Mouse (Mus musculus) small intestine, adult 2 months (tissue): Measurements from ENCODE around the gene Sesn2. TPM values are rescaled to one million over a fixed set of nuclear protein-coding genes. Genes with fewer than 3 reads are reported as not detected.

ENCODE experiments used
- H3K27ac ChIP-seq: fragments of 200-500 bp; 2 replicates; pipeline ENCODE4 v1.5.1; 2012; ENCODE audit warnings: low read depth, low read length, control low read depth, inconsistent platforms; ENCODE audit not compliant: insufficient read depth
- H3K27me3 ChIP-seq: fragments of 200-500 bp; 2 replicates; pipeline ENCODE4 v1.6.1; 2012; ENCODE audit warnings: mild to moderate bottlenecking, moderate library complexity, low read length, inconsistent platforms; ENCODE audit not compliant: control insufficient read depth, insufficient read depth
- H3K36me3 ChIP-seq: fragments of 200-500 bp; 2 replicates; pipeline ENCODE4 v1.6.1; 2012; ENCODE audit warnings: mild to moderate bottlenecking, low read length, control low read depth, inconsistent platforms; ENCODE audit not compliant: control insufficient read depth, insufficient read depth
- H3K4me1 ChIP-seq: fragments of 200-500 bp; 2 replicates; pipeline ENCODE4 v1.6.1; 2012; ENCODE audit warnings: low read length, inconsistent platforms, mixed read lengths; ENCODE audit not compliant: control insufficient read depth, insufficient read depth, insufficient read length
- H3K4me3 ChIP-seq: fragments of 200-500 bp; 2 replicates; pipeline ENCODE4 v1.5.1; 2012; ENCODE audit warnings: low read depth, mild to moderate bottlenecking, control low read depth, inconsistent platforms, low read length, moderate library complexity
- CTCF ChIP-seq: fragments of 200-500 bp; IDR thresholded peaks from 2 replicates; pipeline ENCODE4 v1.5.1; 2012; ENCODE audit warnings: low read depth, mild to moderate bottlenecking, control low read depth, inconsistent platforms, low read length, moderate library complexity, mixed read lengths; ENCODE audit not compliant: insufficient replicate concordance, insufficient read length; ENCODE audit errors: extremely low read depth
- POLR2A ChIP-seq: fragments of 200-500 bp; IDR thresholded peaks from 2 replicates; pipeline ENCODE4 v1.6.1; 2012; ENCODE audit warnings: low read depth, mild to moderate bottlenecking, control low read depth, inconsistent platforms, low read length, moderate library complexity
- WGBS: fragments of 180-500 bp; shearing (Covaris S2); methylation state at CpG from one replicate; pipeline ENCODE4 v1.1.7; 2018; 5-methylcytosine and 5-hydroxymethylcytosine counted together
- polyA plus RNA-seq: library from polyadenylated mRNA; depleted of rRNA; stranded (reverse); fragments of >200 nt; gene quantifications from 2 replicates; pipeline ENCODE4 v1.2.3, GENCODE M21; 2012

Gene Sesn2
- polyA plus RNA-seq, 1 experiment = 6.7 TPM

GRCm38 (mm10) chr4:132527917-132528522, 17.7 kb upstream of the Sesn2 start:
- Histone ChIP-seq H3K4me1 (peaks cover 8% of the 10 kb centered on the region; the same call in 1 of the 2 replicates), H3K4me3 (no peak overlapping the region), H3K27me3 (no peaks in the 10 kb centered on the region), H3K27ac (no peak overlapping the region), H3K36me3 (peaks cover 15% of the 10 kb centered on the region)
- WGBS = 82% methylated on average over 8 of the region's 8 CpGs
- TF ChIP-seq POLR2A (no peak), CTCF (no peak)

GRCm38 (mm10) chr4:132526678-132527077, 16.4 kb upstream of the Sesn2 start:
- peaks cover 8% of the 10 kb centered on the region; the same call in 1 of the 2 replicates for H3K4me1 ChIP-seq
- TF ChIP-seq POLR2A = no peak
- peak; percentile 44; the same call in 1 of the 2 replicates for TF ChIP-seq CTCF
- WGBS = 29% methylated on average over 2 of the region's 2 CpGs
- H3K4me3 ChIP-seq = no peak overlapping the region
- no peak overlapping the region for H3K27ac ChIP-seq
- H3K36me3 ChIP-seq = peaks cover 15% of the 10 kb centered on the region
- H3K27me3 ChIP-seq = no peaks in the 10 kb centered on the region

- H3K27ac ChIP-seq = peak overlapping the region; percentile 92
- peaks cover 6% of the 10 kb centered on the region; the same call in 1 of the 2 replicates for H3K4me1 ChIP-seq
- H3K36me3 ChIP-seq = no peaks in the 10 kb centered on the region; the same call in 1 of the 2 replicates
- no peak for TF ChIP-seq CTCF
- no peak for TF ChIP-seq POLR2A
- no peaks in the 10 kb centered on the region for H3K27me3 ChIP-seq
- 23% methylated on average over 6 of the region's 6 CpGs for WGBS
- no peak overlapping the region for H3K4me3 ChIP-seq
Observed at GRCm38 (mm10) chr4:132524808-132525207, 14.5 kb upstream of the Sesn2 start.

DNA sequence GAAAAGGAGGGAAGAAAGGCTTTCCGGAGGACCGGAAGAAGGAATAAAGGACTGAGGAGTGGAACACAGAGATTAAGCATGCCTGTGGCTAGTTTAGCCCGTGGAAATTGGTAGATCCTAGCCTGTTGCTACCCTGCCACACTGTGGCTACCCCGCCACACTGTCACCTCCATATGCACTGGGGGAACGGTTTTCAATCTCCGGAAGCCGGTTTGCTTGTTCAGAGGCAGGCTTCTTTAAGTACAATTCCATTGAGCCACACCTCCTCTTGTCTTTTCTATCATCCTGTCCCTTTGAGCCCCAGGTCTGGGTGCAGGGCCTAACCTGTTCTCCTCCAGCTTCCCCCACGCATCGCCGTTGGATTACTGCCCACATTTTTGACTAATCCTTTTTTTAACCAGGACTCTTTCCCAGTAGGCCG, 14.0 kb upstream of the Sesn2 start:
- H3K4me1 ChIP-seq = peaks cover 6% of the 10 kb centered on the region; the same call in 1 of the 2 replicates
- H3K27me3 ChIP-seq = no peaks in the 10 kb centered on the region
- peak overlapping the region; percentile 92 for H3K27ac ChIP-seq
- TF ChIP-seq CTCF (no peak), POLR2A (no peak)
- no peak overlapping the region for H3K4me3 ChIP-seq
- WGBS = 16% methylated on average over 11 of the region's 11 CpGs
- no peaks in the 10 kb centered on the region for H3K36me3 ChIP-seq

DNA sequence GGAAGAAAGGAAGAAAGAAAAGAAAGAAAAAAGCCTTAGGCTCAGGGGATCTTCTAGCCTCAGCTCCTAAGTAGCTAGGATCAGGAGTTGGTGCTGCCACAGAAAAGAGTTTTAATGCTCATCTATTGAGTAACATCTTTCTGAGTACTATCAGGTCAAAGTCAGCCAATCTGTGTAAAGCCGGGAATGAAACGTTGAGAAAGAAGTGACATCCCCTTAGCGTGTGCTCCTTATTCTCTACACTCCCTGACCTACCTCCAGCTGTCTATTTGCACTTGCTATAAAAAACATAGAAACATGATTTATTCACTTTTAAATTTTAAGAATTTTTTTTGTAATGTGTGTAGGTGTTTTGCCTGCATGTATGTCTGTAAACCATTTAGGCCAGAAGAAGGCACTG, 8.9 kb upstream of the Sesn2 start:
- no peaks in the 10 kb centered on the region for H3K27me3 ChIP-seq
- peaks cover 9% of the 10 kb centered on the region; the same call in 1 of the 2 replicates for H3K4me1 ChIP-seq
- TF ChIP-seq CTCF = no peak
- no peak for TF ChIP-seq POLR2A
- no peak overlapping the region for H3K4me3 ChIP-seq
- 64% methylated on average over 3 of the region's 3 CpGs for WGBS
- no peak overlapping the region for H3K27ac ChIP-seq
- no peaks in the 10 kb centered on the region for H3K36me3 ChIP-seq

GRCm38 (mm10) chr4:132518066-132518465, 7.8 kb upstream of the Sesn2 start:
- Histone ChIP-seq H3K27ac (peak overlapping the region; percentile 76), H3K27me3 (no peaks in the 10 kb centered on the region), H3K4me1 (peaks cover 9% of the 10 kb centered on the region; the same call in 1 of the 2 replicates), H3K36me3 (no peaks in the 10 kb centered on the region), H3K4me3 (no peak overlapping the region)
- TF ChIP-seq CTCF (no peak), POLR2A (no peak)
- WGBS = 24% methylated on average over 8 of the region's 8 CpGs

- Histone ChIP-seq H3K27me3 (no peaks in the 10 kb centered on the region), H3K4me3 (peak overlapping the region; percentile 69), H3K36me3 (no peaks in the 10 kb centered on the region), H3K27ac (peak overlapping the region; percentile 97), H3K4me1 (peaks cover 9% of the 10 kb centered on the region; the same call in 1 of the 2 replicates)
- WGBS = 18% methylated on average over 22 of the region's 22 CpGs
- TF ChIP-seq CTCF (no peak), POLR2A (peak; percentile 71; the same call in 1 of the 2 replicates)
Observed at GRCm38 (mm10) chr4:132515369-132516155, 5.3 kb upstream of the Sesn2 start.
